Mouse (Mus musculus) myocyte (in vitro differentiated cells): ENCODE results near the gene Wwc1. TPM values are rescaled to one million over a fixed set of nuclear protein-coding genes. Genes with fewer than 3 reads are reported as not detected.

Experiments
- H3K27me3 ChIP-seq: one replicate; pipeline ENCODE4 v1.6.1; 2011; ENCODE audit not compliant: control insufficient read depth, insufficient read depth, insufficient read length
- H3K36me3 ChIP-seq: one replicate; pipeline ENCODE4 v1.6.1; 2011; ENCODE audit not compliant: control insufficient read depth, insufficient read depth
- H3K4me2 ChIP-seq: one replicate; pipeline ENCODE4 v1.6.1; 2011; ENCODE audit warnings: low read depth, control low read depth
- H3K4me3 ChIP-seq: one replicate; pipeline ENCODE4 v1.5.1; 2011; ENCODE audit warnings: mild to moderate bottlenecking, control low read depth, moderate library complexity
- H3K79me2 ChIP-seq: one replicate; pipeline ENCODE4 v1.6.1; 2011; ENCODE audit not compliant: control insufficient read depth, insufficient read depth
- H3ac ChIP-seq: one replicate; pipeline ENCODE4 v1.6.1; 2011; ENCODE audit not compliant: control insufficient read depth, insufficient read length
- CEBPB ChIP-seq: IDR thresholded peaks from 2 replicates; pipeline ENCODE4 v1.6.1; 2011; ENCODE audit warnings: mild to moderate bottlenecking, moderate library complexity; ENCODE audit not compliant: poor library complexity, insufficient read depth, severe bottlenecking
- E2F4 ChIP-seq: IDR thresholded peaks from one replicate; pipeline ENCODE4 v1.6.1; 2011; ENCODE audit warnings: mild to moderate bottlenecking, control low read depth, moderate library complexity; ENCODE audit not compliant: insufficient read depth
- MAX ChIP-seq: IDR thresholded peaks from one replicate; pipeline ENCODE4 v1.6.1; 2011; ENCODE audit warnings: low read depth, mild to moderate bottlenecking, control low read depth
- MYOD1 ChIP-seq, 3 experiments: IDR thresholded peaks; one replicate each; pipeline ENCODE4 v1.6.1; 2011; ENCODE audit warnings: control low read depth in 2 of 3, low read depth in 2 of 3, mild to moderate bottlenecking in 2 of 3, moderate library complexity in 1 of 3; ENCODE audit not compliant: insufficient read length in 2 of 3, control insufficient read depth in 1 of 3
- MYOG ChIP-seq, 3 experiments: IDR thresholded peaks; one replicate each; pipeline ENCODE4 v1.6.1; 2011; ENCODE audit warnings: control low read depth in 2 of 3, low read depth in 2 of 3, mild to moderate bottlenecking in 2 of 3; ENCODE audit not compliant: insufficient read length in 2 of 3, control insufficient read depth in 1 of 3, insufficient read depth in 1 of 3
- POLR2A ChIP-seq: IDR thresholded peaks from one replicate; pipeline ENCODE4 v1.6.1; 2011; ENCODE audit warnings: low read depth, mild to moderate bottlenecking, control low read depth, moderate library complexity; ENCODE audit not compliant: insufficient read length
- POLR2AphosphoS2 ChIP-seq: IDR thresholded peaks from one replicate; pipeline ENCODE4 v1.6.1; 2011; ENCODE audit warnings: low read depth, control low read depth; ENCODE audit not compliant: insufficient read length
- REST ChIP-seq: IDR thresholded peaks from one replicate; pipeline ENCODE4 v1.6.1; 2011; ENCODE audit warnings: mild to moderate bottlenecking, control low read depth, moderate library complexity; ENCODE audit not compliant: insufficient read depth, insufficient read length
- SRF ChIP-seq: IDR thresholded peaks from one replicate; pipeline ENCODE4 v1.6.1; 2011; ENCODE audit warnings: low read depth; ENCODE audit not compliant: control insufficient read depth, insufficient read length
- TCF12 ChIP-seq: IDR thresholded peaks from one replicate; pipeline ENCODE4 v1.6.1; 2011; ENCODE audit warnings: mild to moderate bottlenecking, control low read depth; ENCODE audit not compliant: poor library complexity, insufficient read depth, severe bottlenecking
- TCF3 ChIP-seq: IDR thresholded peaks from one replicate; pipeline ENCODE4 v1.6.1; 2011; ENCODE audit warnings: low read depth, control low read depth; ENCODE audit not compliant: insufficient read length
- USF1 ChIP-seq: IDR thresholded peaks from one replicate; pipeline ENCODE4 v1.6.1; 2011; ENCODE audit warnings: low read depth, mild to moderate bottlenecking, control low read depth, moderate library complexity
- polyA plus RNA-seq: library from polyadenylated mRNA; unstranded; fragments of >200 nt; fragmentation: generic; extraction: Trizol; gene quantifications from one replicate; pipeline ENCODE4 v1.2.1, GENCODE M21; 2012; ENCODE audit warnings: missing spikeins

Wwc1 gene
- polyA plus RNA-seq, 1 experiment: 1.2 TPM

DNA sequence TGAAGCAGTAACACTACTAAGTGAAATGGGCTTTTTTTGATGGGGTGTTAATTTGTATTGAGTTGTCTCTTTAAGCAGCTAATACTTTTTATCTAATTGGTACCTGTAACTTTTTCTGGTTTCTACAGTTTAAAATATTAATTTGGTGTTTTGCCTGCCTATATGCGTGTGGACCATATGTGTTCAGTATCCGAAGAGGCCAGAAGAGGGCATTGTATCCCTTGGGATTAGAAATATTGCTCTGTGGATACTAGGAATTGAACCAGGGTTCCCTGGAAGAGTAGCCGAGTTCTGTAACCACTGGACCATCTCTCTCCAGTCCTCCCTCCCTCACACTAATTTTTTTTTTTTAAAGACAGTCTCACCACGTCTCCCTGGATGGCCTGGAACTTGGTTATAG lies 22.6 kb upstream of the Wwc1 start:
- TF ChIP-seq SRF: no peak
- no peak for TF ChIP-seq MYOG (IDR thresholded peaks at IDR 0.05; ENCODE audit: control insufficient read depth in 1 of 3, insufficient read depth in 1 of 3, insufficient read length in 2 of 3, low read depth in 2 of 3)
- TF ChIP-seq MYOD1 (IDR thresholded peaks at IDR 0.05; ENCODE audit: control insufficient read depth in 1 of 3, insufficient read length in 2 of 3, low read depth in 2 of 3): no peak
- TF ChIP-seq USF1: no peak
- no peak for TF ChIP-seq CEBPB
- no peak for TF ChIP-seq E2F4
- H3K4me3 ChIP-seq: no peak overlapping the region
- H3K27me3 ChIP-seq: no peaks in the 10 kb centered on the region
- H3K79me2 ChIP-seq: no peaks in the 10 kb centered on the region
- H3K4me2 ChIP-seq: no peak overlapping the region
- H3K36me3 ChIP-seq: no peaks in the 10 kb centered on the region
- no peak overlapping the region for H3ac ChIP-seq

DNA sequence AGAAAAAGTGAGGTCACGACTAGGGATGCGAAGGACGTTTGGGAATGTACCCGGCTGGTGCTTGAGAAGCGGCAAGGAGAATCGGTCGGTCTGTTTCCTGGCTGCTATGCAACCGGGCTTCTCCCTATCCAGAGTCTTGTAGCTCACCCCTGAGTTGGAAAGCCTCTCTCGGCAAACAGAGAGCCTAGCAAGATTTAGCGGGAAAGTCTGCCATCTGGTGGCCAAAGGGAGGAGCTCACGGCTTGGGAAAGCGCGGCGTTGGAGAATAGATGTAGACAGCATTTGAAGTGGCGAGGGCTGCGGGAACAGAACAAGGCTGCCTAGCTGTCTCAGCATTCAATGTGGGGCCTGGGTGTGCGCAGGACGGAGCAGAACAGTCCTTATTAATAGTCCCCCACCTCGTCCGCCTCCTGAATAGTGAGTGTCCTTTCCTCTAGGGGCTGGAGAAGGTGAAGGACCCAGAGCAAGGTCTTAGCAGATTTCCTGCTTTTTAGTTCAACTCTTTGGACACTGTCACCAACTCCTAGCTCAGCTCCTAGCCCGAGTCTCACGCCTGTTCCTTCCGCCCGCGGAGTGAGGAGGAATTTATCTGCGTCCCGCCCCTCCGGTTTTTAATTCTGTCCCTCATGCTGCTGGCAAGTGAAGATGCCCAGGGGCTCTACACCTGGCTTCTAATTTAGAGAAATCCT lies 21.1 kb upstream of the Wwc1 start:
- Histone ChIP-seq H3ac (no peak overlapping the region), H3K4me3 (no peak overlapping the region), H3K79me2 (no peaks in the 10 kb centered on the region), H3K36me3 (no peaks in the 10 kb centered on the region), H3K4me2 (peak overlapping the region; percentile 73), H3K27me3 (no peaks in the 10 kb centered on the region)
- no peak for TF ChIP-seq E2F4
- no peak for TF ChIP-seq POLR2A
- no peak for TF ChIP-seq TCF12
- TF ChIP-seq MYOG (IDR thresholded peaks at IDR 0.05; ENCODE audit: control insufficient read depth in 1 of 3, insufficient read depth in 1 of 3, insufficient read length in 2 of 3, low read depth in 2 of 3): no peak
- TF ChIP-seq CEBPB: no peak
- no peak for TF ChIP-seq TCF3
- TF ChIP-seq MYOD1 (IDR thresholded peaks at IDR 0.05; ENCODE audit: control insufficient read depth in 1 of 3, insufficient read length in 2 of 3, low read depth in 2 of 3): no peak
- no peak for TF ChIP-seq SRF
- TF ChIP-seq USF1: no peak
- no peak for TF ChIP-seq POLR2AphosphoS2
- TF ChIP-seq REST: no peak
- TF ChIP-seq MAX: no peak

DNA sequence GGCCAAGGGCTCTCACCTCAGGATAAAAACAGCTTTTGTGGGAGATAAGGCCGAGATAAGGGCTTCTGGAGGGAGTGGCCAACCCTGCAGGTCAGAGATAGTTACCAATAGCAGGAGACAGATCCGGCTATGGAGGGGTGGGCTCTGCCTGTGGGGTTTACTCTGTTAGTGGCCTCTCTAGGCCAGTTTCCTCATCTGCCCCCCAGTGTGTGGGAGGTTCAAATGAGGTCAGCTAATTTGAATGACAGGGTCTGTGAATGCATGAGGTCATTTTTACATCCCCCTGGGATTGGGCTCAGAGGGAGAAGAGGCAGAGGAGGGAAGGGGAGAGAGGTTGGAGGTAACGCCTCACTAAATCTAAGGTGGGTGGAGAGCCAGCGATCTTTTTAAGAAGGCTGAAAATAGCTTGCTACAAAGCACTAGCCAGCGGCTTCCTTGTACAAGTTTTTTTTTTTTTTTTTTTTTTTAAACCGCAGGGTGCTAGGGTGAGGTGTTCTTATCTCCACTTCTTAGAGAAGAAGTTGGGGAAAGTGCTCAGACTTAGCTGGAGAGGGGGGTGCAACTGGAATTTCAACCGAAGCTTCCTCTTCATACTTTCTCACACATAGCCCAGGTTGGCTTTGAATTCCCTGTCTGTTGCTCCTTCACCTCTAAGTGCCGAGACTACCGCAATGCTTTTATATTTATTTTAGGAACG lies 20.4 kb upstream of the Wwc1 start:
- Histone ChIP-seq H3K4me3 (no peak overlapping the region), H3K4me2 (peak overlapping the region; percentile 73), H3K27me3 (no peaks in the 10 kb centered on the region), H3ac (no peak overlapping the region), H3K79me2 (no peaks in the 10 kb centered on the region), H3K36me3 (no peaks in the 10 kb centered on the region)
- TF ChIP-seq POLR2A: no peak
- no peak for TF ChIP-seq MAX
- TF ChIP-seq POLR2AphosphoS2: no peak
- no peak for TF ChIP-seq MYOD1 (IDR thresholded peaks at IDR 0.05; ENCODE audit: control insufficient read depth in 1 of 3, insufficient read length in 2 of 3, low read depth in 2 of 3)
- no peak for TF ChIP-seq TCF12

DNA sequence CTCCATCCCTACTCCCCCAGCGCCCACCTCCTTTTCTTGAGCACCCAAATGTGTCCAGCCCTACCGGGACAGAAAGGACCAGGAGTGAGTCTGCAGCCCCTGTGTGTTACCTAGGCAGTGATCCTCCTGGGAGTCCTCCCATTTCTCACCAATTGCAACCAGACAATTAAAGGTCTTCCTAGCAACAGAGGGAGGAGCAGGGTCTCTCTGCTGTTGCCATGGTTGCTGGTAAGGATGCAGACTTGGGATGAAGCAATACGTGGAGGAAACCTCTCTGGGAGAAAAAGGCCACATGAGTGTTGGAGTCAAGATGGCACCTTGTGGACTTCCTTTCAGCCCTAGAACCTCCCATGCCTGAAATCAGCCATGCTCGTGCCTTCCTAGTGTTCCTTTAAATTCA lies 19.7 kb upstream of the Wwc1 start:
- Histone ChIP-seq H3K4me3 (no peak overlapping the region), H3K4me2 (no peak overlapping the region), H3K36me3 (no peaks in the 10 kb centered on the region), H3K27me3 (no peaks in the 10 kb centered on the region), H3ac (no peak overlapping the region), H3K79me2 (no peaks in the 10 kb centered on the region)
- TF ChIP-seq TCF3 (no peak), MYOG (IDR thresholded peaks at IDR 0.05; ENCODE audit: control insufficient read depth in 1 of 3, insufficient read depth in 1 of 3, insufficient read length in 2 of 3, low read depth in 2 of 3) (no peak), MAX (no peak), USF1 (no peak), POLR2AphosphoS2 (no peak), SRF (no peak), REST (no peak), MYOD1 (IDR thresholded peaks at IDR 0.05; ENCODE audit: control insufficient read depth in 1 of 3, insufficient read length in 2 of 3, low read depth in 2 of 3) (no peak), E2F4 (no peak), TCF12 (no peak), CEBPB (no peak), POLR2A (no peak)

DNA sequence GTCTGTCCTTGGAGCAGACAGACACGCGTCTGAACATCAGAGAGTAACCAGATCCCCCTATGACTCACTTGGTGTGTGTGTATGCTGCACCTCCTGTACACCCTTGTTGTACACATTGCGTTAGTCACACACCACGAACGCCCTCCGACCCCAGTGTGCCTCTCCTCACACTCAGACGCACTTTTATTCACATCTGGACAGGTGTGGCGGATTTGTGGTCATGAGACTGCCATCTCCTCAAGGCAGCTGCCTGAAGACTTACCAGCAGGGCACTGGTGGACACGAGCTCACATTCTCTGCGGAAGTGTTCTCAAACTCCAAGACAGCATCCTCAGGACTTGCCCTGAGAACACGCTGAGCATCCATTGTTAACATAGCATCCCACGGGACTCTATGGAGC lies 17.7 kb upstream of the Wwc1 start:
- no peaks in the 10 kb centered on the region for H3K36me3 ChIP-seq
- no peak overlapping the region for H3K4me2 ChIP-seq
- no peaks in the 10 kb centered on the region for H3K79me2 ChIP-seq
- no peak for TF ChIP-seq POLR2A
- TF ChIP-seq MAX: no peak
- TF ChIP-seq E2F4: no peak
- no peak for TF ChIP-seq CEBPB
- TF ChIP-seq POLR2AphosphoS2: no peak
- H3K4me3 ChIP-seq: no peak overlapping the region
- no peaks in the 10 kb centered on the region for H3K27me3 ChIP-seq
- H3ac ChIP-seq: no peak overlapping the region
